10 mouse cellular contexts compared by ENCODE assay signal in genomic region chr11:97822840-97823603, GRCm38 (mm10). TPM values are rescaled to one million over a fixed set of nuclear protein-coding genes. Genes with fewer than 3 reads are reported as not detected.
DNase-seq lines count a peak whose midpoint lies in the region; ATAC-seq and TF ChIP-seq lines count a peak whose summit lies in the region.
"Had no signal": no experiment of that assay in that cellular context is flagged by ENCODE, and none has a peak within 500 bp of the region (broad histone marks: within the 10 kb centered on the region; RNA-seq: fewer than 3 reads in every experiment).

No protein-coding gene starts in this region.

- no peak overlapping the region for H3K4me2 ChIP-seq in kidney, embryonic 14.5 days (replicated peaks; ENCODE audit: low read depth, low read length)
- H3K4me2 ChIP-seq: midbrain, embryonic 12.5 days had no signal

- ATAC-seq in kidney, embryonic 14.5 days (ENCODE audit: low FRiP score, low TSS enrichment), result no peak

- no peak overlapping the region for H3K9ac ChIP-seq in kidney, embryonic 14.5 days (ENCODE audit: low read depth, low read length)
- H3K9ac ChIP-seq: midbrain, embryonic 12.5 days had no signal

- no peaks in the 10 kb centered on the region for H3K36me3 ChIP-seq in kidney, adult 2 months (ENCODE audit: control insufficient read depth, insufficient read depth, low read length)
- peaks cover 61% of the 10 kb centered on the region for H3K36me3 ChIP-seq in kidney, embryonic 14.5 days (ENCODE audit: control insufficient read depth, insufficient read depth, low read length)

- peak overlapping the region; percentile 26; the same call in 1 of the 2 replicates for H3K27ac ChIP-seq in kidney, adult 2 months (ENCODE audit: insufficient read depth, low read depth, low read length)
- no peak overlapping the region for H3K27ac ChIP-seq in kidney, embryonic 14.5 days (ENCODE audit: low read depth, low read length)
- H3K27ac ChIP-seq: midbrain, embryonic 12.5 days had no signal

- peak; percentile 65 for DNase-seq in kidney, adult 2 months
- DNase-seq in cerebellum, adult 11 months, result peak; percentile 70
- DNase-seq in cerebellum, adult 9-11 months, result peak; percentile 87
- DNase-seq in kidney, postnatal 25 days, result peak; percentile 49 to 75
- DNase-seq in embryo, embryonic 11 days, result no peak
- no peak for DNase-seq in layer of hippocampus, postnatal 25 days (ENCODE audit: extremely low spot score in 1 of 2, low spot score in 1 of 2)
- DNase-seq: thymus, postnatal 36 days had no signal

- H3K9me3 ChIP-seq in kidney, embryonic 14.5 days (ENCODE audit: control insufficient read depth, low read length), result no peaks in the 10 kb centered on the region
- H3K9me3 ChIP-seq: midbrain, embryonic 12.5 days had no signal

- WGBS in kidney, adult 2 months, result 37% methylated on average over 20 of the region's 20 CpGs
- 58% methylated on average over 20 of the region's 20 CpGs for WGBS in kidney, embryonic 14.5 days

- peaks cover 39% of the 10 kb centered on the region for H3K4me1 ChIP-seq in kidney, adult 2 months (ENCODE audit: control insufficient read depth, insufficient read depth, low read length)
- peaks cover 20% of the 10 kb centered on the region for H3K4me1 ChIP-seq in kidney, embryonic 14.5 days (ENCODE audit: control insufficient read depth, insufficient read depth, low read length)

- no peak for TF ChIP-seq POLR2A in kidney, adult 2 months (IDR thresholded peaks at IDR 0.05; ENCODE audit: low read depth, low read length)

- H3K4me3 ChIP-seq in kidney, adult 2 months (ENCODE audit: insufficient read depth, low read depth, low read length), result no peak overlapping the region
- no peak overlapping the region for H3K4me3 ChIP-seq in kidney, embryonic 14.5 days (ENCODE audit: low read length)
- H3K4me3 ChIP-seq: midbrain, embryonic 12.5 days had no signal

- H3K27me3 ChIP-seq in kidney, adult 2 months (replicated peaks; ENCODE audit: control insufficient read depth, insufficient read depth, low read length), result no peaks in the 10 kb centered on the region
- H3K27me3 ChIP-seq in kidney, embryonic 14.5 days (ENCODE audit: control insufficient read depth, insufficient read depth, low read length), result no peaks in the 10 kb centered on the region
- H3K27me3 ChIP-seq: midbrain, embryonic 12.5 days had no signal

- TF ChIP-seq CTCF in kidney, adult 2 months (conservative IDR thresholded peaks at IDR 0.05; ENCODE audit: insufficient read depth, insufficient read length, low read depth, low read length), result no peak

RNA-seq across cellular contexts. Expression of gene B230217C12Rik, which starts 17.6 kb away (rescaled TPM):
- polyA plus RNA-seq in kidney, adult 2 months (2012; rRNA removed), result 2.0 TPM in 2 replicates
- polyA plus RNA-seq in kidney, embryonic 14.5 days (2014; fragmentation: Nextera tagmentation; extraction: Ambion mirVana), result 8.6 and 11.3 TPM in 2 replicates
- 10 to 100 TPM; 66.2 to 71.6 TPM for total RNA-seq in layer of hippocampus, postnatal 25 days (2021)
- total RNA-seq: MEL had no signal

RNA-seq across cellular contexts. Expression of gene Lasp1, which starts 24.2 kb away (rescaled TPM):
- 106 and 110 TPM in 2 replicates for polyA plus RNA-seq in kidney, adult 2 months (2012; rRNA removed)
- 46.9 and 57.2 TPM in 2 replicates for polyA plus RNA-seq in kidney, embryonic 14.5 days (2014; fragmentation: Nextera tagmentation; extraction: Ambion mirVana)
- total RNA-seq in layer of hippocampus, postnatal 25 days (2021), result 100 to 1,000 TPM; 102 to 114 TPM

RNA-seq across cellular contexts. Expression of gene Rpl23, which starts 40.8 kb away (rescaled TPM):
- polyA plus RNA-seq in kidney, adult 2 months (2012; rRNA removed), result 118 and 181 TPM in 2 replicates
- 695 and 947 TPM in 2 replicates for polyA plus RNA-seq in kidney, embryonic 14.5 days (2014; fragmentation: Nextera tagmentation; extraction: Ambion mirVana)
- total RNA-seq in layer of hippocampus, postnatal 25 days (2021), result 100 to 1,000 TPM; 327 to 397 TPM

RNA-seq across cellular contexts. Expression of gene 1700001P01Rik, which starts 47.3 kb away (rescaled TPM):
- polyA plus RNA-seq in kidney, adult 2 months (2012; rRNA removed), result not detected in 2 replicates
- polyA plus RNA-seq in kidney, embryonic 14.5 days (2014; fragmentation: Nextera tagmentation; extraction: Ambion mirVana), result 0.56 TPM in 1 of 2 replicates, not detected in the other
- 1 to 10 TPM in 1 of 2 experiments, under 1 TPM in 1; 0.63 to 1.3 TPM for total RNA-seq in layer of hippocampus, postnatal 25 days (2021)

RNA-seq across cellular contexts. Expression of gene Cwc25, which starts 56.7 kb away (rescaled TPM):
- polyA plus RNA-seq in kidney, adult 2 months (2012; rRNA removed), result 7.1 and 8.5 TPM in 2 replicates
- polyA plus RNA-seq in kidney, embryonic 14.5 days (2014; fragmentation: Nextera tagmentation; extraction: Ambion mirVana), result 12.6 and 13.7 TPM in 2 replicates
- total RNA-seq in layer of hippocampus, postnatal 25 days (2021), result 10 to 100 TPM; 19.2 to 20.6 TPM

Comparison
In these comparisons a context has a peak if more than half of its experiments do, and no peak if none do; other contexts are left out.
1. DNase-seq: peak in kidney, adult 2 months (single experiment), cerebellum, adult 11 months (single experiment), cerebellum, adult 9-11 months (single experiment) and kidney, postnatal 25 days (2 of 2); none in embryo, embryonic 11 days (single experiment) and layer of hippocampus, postnatal 25 days (0 of 2).